In genomic region chr2:119477571-119478396, GRCm38 (mm10) we compare ENCODE assay signal across 8 mouse cellular contexts. TPM values are rescaled to one million over a fixed set of nuclear protein-coding genes. Genes with fewer than 3 reads are reported as not detected.
DNase-seq lines count a peak whose midpoint lies in the region; ATAC-seq lines count a peak whose summit lies in the region.

Gene Ino80 (minus strand): TSS chr2:119477687.

- DNase-seq in MEL-GATA-1-ER (ENCODE audit: extremely low read depth, low read depth), result peak; percentile 98
- peak; percentile 98 for DNase-seq in cerebellum, adult 8-10 months
- peak; percentile 100 for DNase-seq in forelimb bud, embryonic 11.5 days (ENCODE audit: low read depth, low spot score)
- peak; percentile 97 for DNase-seq in layer of hippocampus, adult 9-10 months (ENCODE audit: low spot score)
- peak; percentile 97 for DNase-seq in ovary, postnatal 10 days (ENCODE audit: low spot score)
- DNase-seq in thymus, postnatal 10 days (ENCODE audit: low spot score in 2 of 2), result peak; percentile 98

- WGBS in lung, embryonic 16.5 days, result under 1% methylated on average over 68 of the region's 72 CpGs

- H3K36me3 ChIP-seq in lung, embryonic 16.5 days (ENCODE audit: control insufficient read depth, insufficient read depth, low read length), result no peaks in the 10 kb centered on the region; the same call in 1 of the 2 replicates

- peak within 1 kb of the TSS; percentile 67 for H3K4me3 ChIP-seq in lung, embryonic 16.5 days (ENCODE audit: low read length)

- H3K4me1 ChIP-seq in lung, embryonic 16.5 days (replicated peaks; ENCODE audit: control insufficient read depth, insufficient read depth, low read length), result peaks cover 17% of the 10 kb centered on the region

- H3K4me2 ChIP-seq in lung, embryonic 16.5 days (ENCODE audit: low read depth, low read length), result peak within 1 kb of the TSS; percentile 70

- peak within 1 kb of the TSS; percentile 96 for H3K27ac ChIP-seq in lung, embryonic 16.5 days (ENCODE audit: low read length)

- no peaks in the 10 kb centered on the region for H3K27me3 ChIP-seq in lung, embryonic 16.5 days (ENCODE audit: control insufficient read depth, insufficient read depth, low read depth, low read length)

- H3K9me3 ChIP-seq in lung, embryonic 16.5 days (ENCODE audit: control insufficient read depth, low read length), result no peaks in the 10 kb centered on the region

- peak; percentile 88 to 93 for ATAC-seq in hematopoietic stem cell, adult 5-6 weeks (replicated peaks in 1 of 2; ENCODE audit: insufficient read depth in 1 of 2, low FRiP score in 2 of 2, low TSS enrichment in 1 of 2, low read depth in 1 of 2, poor library complexity in 2 of 2, severe bottlenecking in 2 of 2)
- ATAC-seq in lung, embryonic 16.5 days (ENCODE audit: low read depth), result peak; percentile 96

- peak within 1 kb of the TSS; percentile 95 for H3K9ac ChIP-seq in lung, embryonic 16.5 days (ENCODE audit: low read length)

RNA-seq across cellular contexts. Expression of gene Ino80, which starts in this region (rescaled TPM):
- 23.4 and 35.3 TPM in 2 replicates for total RNA-seq in hematopoietic stem cell, adult 5-6 weeks (2017)
- polyA plus RNA-seq in lung, embryonic 16.5 days (2015; fragmentation: Nextera tagmentation; extraction: Ambion mirVana), result 4.2 TPM in 2 replicates

Comparison
In these comparisons a context has a peak if more than half of its experiments do, and no peak if none do; other contexts are left out.
1. Peak in every context shown above with its lines: DNase-seq, ATAC-seq, H3K4me3 ChIP-seq and H3K27ac ChIP-seq.